Mouse (Mus musculus) MEL (cell line): ENCODE results near the gene Traf3. TPM values are rescaled to one million over a fixed set of nuclear protein-coding genes. Genes with fewer than 3 reads are reported as not detected.

ENCODE experiments used
- DNase-seq: peaks from one replicate; pipeline ENCODE4 v3.0.0; 2011; ENCODE audit warnings: low read depth, low spot score
- H3K27ac ChIP-seq: 2 replicates; pipeline ENCODE4 v1.5.1; 2012; ENCODE audit warnings: low read depth, mild to moderate bottlenecking, control low read depth, low read length, moderate library complexity; ENCODE audit not compliant: control insufficient read depth
- H3K27me3 ChIP-seq, 2 experiments: fragments of 150-350 bp in 1 of 2; sonication (generic) in 1 of 2; 2 replicates each; pipeline ENCODE4 v1.6.1; 2012; ENCODE audit warnings: low read length in 2 of 2, mild to moderate bottlenecking in 2 of 2, improper control_type of control experiment in 1 of 2, moderate library complexity in 1 of 2; ENCODE audit not compliant: insufficient read depth in 2 of 2, control insufficient read depth in 1 of 2
- H3K36me3 ChIP-seq, 2 experiments: 2 replicates each; pipeline ENCODE4 v1.6.1; 2012 to 2014; ENCODE audit warnings: low read length in 2 of 2, improper control_type of control experiment in 1 of 2, inconsistent platforms in 1 of 2, mild to moderate bottlenecking in 1 of 2; ENCODE audit not compliant: insufficient read depth in 2 of 2, control insufficient read depth in 1 of 2
- H3K4me1 ChIP-seq, 2 experiments: fragments of 150-350 bp in 1 of 2; sonication (generic) in 1 of 2; 2 replicates each; pipeline ENCODE4 v1.6.1; 2012; ENCODE audit warnings: low read length in 2 of 2, improper control_type of control experiment in 1 of 2, mild to moderate bottlenecking in 1 of 2; ENCODE audit not compliant: insufficient read depth in 2 of 2, control insufficient read depth in 1 of 2
- H3K4me3 ChIP-seq, 2 experiments: fragments of 150-350 bp in 1 of 2; sonication (generic) in 1 of 2; 2 replicates each; pipeline ENCODE4 v1.5.1; 2012; ENCODE audit warnings: low read depth in 2 of 2, low read length in 2 of 2, mild to moderate bottlenecking in 2 of 2, moderate library complexity in 2 of 2, control low read depth in 1 of 2, improper control_type of control experiment in 1 of 2; ENCODE audit not compliant: control insufficient read depth in 1 of 2, insufficient read depth in 1 of 2
- H3K79me2 ChIP-seq: 2 replicates; pipeline ENCODE4 v1.6.1; 2012; ENCODE audit warnings: mild to moderate bottlenecking, low read length, moderate library complexity; ENCODE audit not compliant: control insufficient read depth, poor library complexity, insufficient read depth
- H3K9ac ChIP-seq: 2 replicates; pipeline ENCODE4 v1.6.1; 2012; ENCODE audit warnings: low read depth, mild to moderate bottlenecking, control low read depth, low read length, moderate library complexity; ENCODE audit not compliant: control insufficient read depth, poor library complexity, severe bottlenecking
- H3K9me3 ChIP-seq: fragments of 150-350 bp; sonication (generic); replicated peaks from 2 replicates; pipeline ENCODE4 v1.6.1; 2012; ENCODE audit warnings: mild to moderate bottlenecking, low read length, improper control_type of control experiment, moderate library complexity; ENCODE audit not compliant: insufficient read depth
- CHD2 ChIP-seq: IDR thresholded peaks from 2 replicates; pipeline ENCODE4 v1.6.1; 2011; ENCODE audit warnings: low read length, improper control_type of control experiment
- CTCF ChIP-seq, 3 experiments: IDR thresholded peaks in 2 of 3; conservative IDR thresholded peaks in 1 of 3; 2 replicates each; pipeline ENCODE4 v1.5.1; 2011 to 2012; ENCODE audit warnings: low read length in 3 of 3, low read depth in 2 of 3, mild to moderate bottlenecking in 2 of 3, improper control_type of control experiment in 1 of 3, inconsistent platforms in 1 of 3, mixed read lengths in 1 of 3, moderate library complexity in 1 of 3; ENCODE audit not compliant: control insufficient read depth in 1 of 3, insufficient read depth in 1 of 3, poor library complexity in 1 of 3, severe bottlenecking in 1 of 3
- ELF1 ChIP-seq: IDR thresholded peaks from 2 replicates; pipeline ENCODE4 v1.6.1; 2014; ENCODE audit warnings: low read depth, mild to moderate bottlenecking, inconsistent platforms, low read length, improper control_type of control experiment, moderate library complexity
- ETS1 ChIP-seq: IDR thresholded peaks from 2 replicates; pipeline ENCODE4 v1.6.1; 2012; ENCODE audit warnings: low read depth, mild to moderate bottlenecking, inconsistent platforms, low read length, improper control_type of control experiment, moderate library complexity
- GABPA ChIP-seq: IDR thresholded peaks from 2 replicates; pipeline ENCODE4 v1.6.1; 2012; ENCODE audit warnings: low read depth, mild to moderate bottlenecking, inconsistent platforms, low read length, improper control_type of control experiment, moderate library complexity
- MAZ ChIP-seq: IDR thresholded peaks from 2 replicates; pipeline ENCODE4 v1.6.1; 2012; ENCODE audit warnings: low read depth, mild to moderate bottlenecking, inconsistent platforms, low read length, improper control_type of control experiment
- MXI1 ChIP-seq: IDR thresholded peaks from 2 replicates; pipeline ENCODE4 v1.6.1; 2011; ENCODE audit warnings: mild to moderate bottlenecking, low read depth, low read length, improper control_type of control experiment
- MYB ChIP-seq: IDR thresholded peaks from 2 replicates; pipeline ENCODE4 v1.6.1; 2011; ENCODE audit warnings: mild to moderate bottlenecking, low read depth, low read length, improper control_type of control experiment
- MYC ChIP-seq: IDR thresholded peaks from 2 replicates; pipeline ENCODE4 v1.6.1; 2011; ENCODE audit warnings: low read depth, mild to moderate bottlenecking, low read length, improper control_type of control experiment, moderate library complexity
- NELFE ChIP-seq: IDR thresholded peaks from 2 replicates; pipeline ENCODE4 v1.6.1; 2011; ENCODE audit warnings: low read depth, low read length, improper control_type of control experiment
- POLR2AphosphoS2 ChIP-seq: IDR thresholded peaks from 2 replicates; pipeline ENCODE4 v1.6.1; 2011; ENCODE audit warnings: low read length, improper control_type of control experiment
- POLR2AphosphoS5 ChIP-seq: IDR thresholded peaks from 2 replicates; pipeline ENCODE4 v1.6.1; 2012; ENCODE audit warnings: low read depth, borderline replicate concordance, mild to moderate bottlenecking, inconsistent platforms, low read length, moderate library complexity, mixed read lengths
- RAD21 ChIP-seq: IDR thresholded peaks from 2 replicates; pipeline ENCODE4 v1.6.1; 2011; ENCODE audit warnings: mild to moderate bottlenecking, low read depth, low read length, improper control_type of control experiment
- RCOR1 ChIP-seq: IDR thresholded peaks from 2 replicates; pipeline ENCODE4 v1.6.1; 2012; ENCODE audit warnings: low read depth, mild to moderate bottlenecking, inconsistent platforms, low read length, improper control_type of control experiment
- SIN3A ChIP-seq: IDR thresholded peaks from 2 replicates; pipeline ENCODE4 v1.6.1; 2012; ENCODE audit warnings: low read length, improper control_type of control experiment, inconsistent platforms
- SMC3 ChIP-seq: IDR thresholded peaks from 2 replicates; pipeline ENCODE4 v1.6.1; 2011; ENCODE audit warnings: low read depth, low read length, improper control_type of control experiment
- UBTF ChIP-seq: IDR thresholded peaks from 2 replicates; pipeline ENCODE4 v1.6.1; 2012; ENCODE audit warnings: low read depth, mild to moderate bottlenecking, inconsistent platforms, low read length, improper control_type of control experiment, moderate library complexity, borderline replicate concordance; ENCODE audit not compliant: insufficient read depth
- ZC3H11A ChIP-seq: IDR thresholded peaks from 2 replicates; pipeline ENCODE4 v1.6.1; 2012; ENCODE audit warnings: low read depth, mild to moderate bottlenecking, inconsistent platforms, low read length, improper control_type of control experiment
- ZKSCAN1 ChIP-seq: IDR thresholded peaks from 2 replicates; pipeline ENCODE4 v1.6.1; 2012; ENCODE audit warnings: low read depth, mild to moderate bottlenecking, inconsistent platforms, low read length, improper control_type of control experiment, moderate library complexity
- ZMIZ1 ChIP-seq: IDR thresholded peaks from 2 replicates; pipeline ENCODE4 v1.6.1; 2012; ENCODE audit warnings: low read depth, mild to moderate bottlenecking, inconsistent platforms, low read length, improper control_type of control experiment, moderate library complexity
- ZNF384 ChIP-seq: IDR thresholded peaks from 2 replicates; pipeline ENCODE4 v1.6.1; 2012; ENCODE audit warnings: low read depth, mild to moderate bottlenecking, inconsistent platforms, low read length, improper control_type of control experiment
- polyA plus RNA-seq, 2 experiments: library from polyadenylated mRNA; stranded (reverse) in 1 of 2; unstranded in 1 of 2; fragments of >175 nt in 1 of 2; fragments of >200 nt in 1 of 2; gene quantifications; 2 replicates each; pipeline versions ENCODE4 v1.2.1 to v1.2.4; 2012; ENCODE audit warnings: low replicate concordance in 2 of 2, low read depth in 1 of 2; ENCODE audit not compliant: insufficient read length in 2 of 2, insufficient read depth in 1 of 2, missing spikeins in 1 of 2
- total RNA-seq: library from RNA; depleted of rRNA; stranded (reverse); fragments of 300-350 nt; gene quantifications from 2 replicates; pipeline ENCODE4 v1.2.3, GENCODE M21; 2012

The Traf3 gene
- total and polyA plus RNA-seq, 3 experiments = 21.1 to 40.7 TPM; not detected in 1

- Histone ChIP-seq H3K9ac (no peak overlapping the region), H3K36me3 (peaks cover 0 to 7% of the 10 kb centered on the region in 2 experiments; a peak in 2 of 4 replicates), H3K79me2 (no peaks in the 10 kb centered on the region), H3K27me3 (no peaks in the 10 kb centered on the region), H3K27ac (no peak overlapping the region), H3K9me3 (no peaks in the 10 kb centered on the region), H3K4me3 (no peak overlapping the region), H3K4me1 (no peaks in the 10 kb centered on the region)
- no peak for DNase-seq
- TF ChIP-seq CHD2 (no peak), SIN3A (no peak), UBTF (no peak), GABPA (no peak), MYB (no peak), ZKSCAN1 (no peak), MAZ (no peak), CTCF (IDR thresholded peaks at IDR 0.05 in 2 of 3, conservative IDR thresholded peaks at IDR 0.05 in 1 of 3; ENCODE audit: control insufficient read depth in 1 of 3, insufficient read depth in 1 of 3, low read depth in 2 of 3, low read length in 3 of 3, poor library complexity in 1 of 3, severe bottlenecking in 1 of 3) (no peak), MXI1 (no peak), ELF1 (no peak), ZMIZ1 (no peak), NELFE (no peak)
These were observed 45.1 kb upstream of the Traf3 start for GRCm38 (mm10) chr12:111120976-111121645.

- Histone ChIP-seq H3K79me2 (no peaks in the 10 kb centered on the region), H3K4me3 (no peak overlapping the region), H3K4me1 (no peaks in the 10 kb centered on the region), H3K36me3 (peaks cover 0 to 3% of the 10 kb centered on the region in 2 experiments; a peak in 2 of 4 replicates), H3K27ac (no peak overlapping the region), H3K9me3 (no peaks in the 10 kb centered on the region), H3K27me3 (no peaks in the 10 kb centered on the region), H3K9ac (no peak overlapping the region)
- TF ChIP-seq POLR2AphosphoS5 (no peak), SMC3 (peak; percentile 71), ETS1 (no peak), MYC (0 out of 2 replicates have a peak, but pooled peaks have one; percentile 30), MAZ (no peak), RAD21 (peak; percentile 54), CTCF (IDR thresholded peaks at IDR 0.05 in 2 of 3, conservative IDR thresholded peaks at IDR 0.05 in 1 of 3; ENCODE audit: control insufficient read depth in 1 of 3, insufficient read depth in 1 of 3, low read depth in 2 of 3, low read length in 3 of 3, poor library complexity in 1 of 3, severe bottlenecking in 1 of 3) (peak; percentile 71 to 100 (median 89)), ZNF384 (0 out of 2 replicates have a peak, but pooled peaks have one; percentile 12), ZC3H11A (peak; percentile 63), RCOR1 (no peak), POLR2AphosphoS2 (no peak), ZKSCAN1 (no peak)
- DNase-seq = peak; percentile 80
These were observed 43.8 kb upstream of the Traf3 start for GRCm38 (mm10) chr12:111122332-111122852.
